Mouse (Mus musculus): ENCODE measurements around the gene Pmepa1. TPM values are rescaled to one million over a fixed set of nuclear protein-coding genes. Genes with fewer than 3 reads are reported as not detected.

Gene Pmepa1
- total and polyA plus RNA-seq, 2 experiments from 2014 or later, result 4.3 to 12.9 TPM

DNA sequence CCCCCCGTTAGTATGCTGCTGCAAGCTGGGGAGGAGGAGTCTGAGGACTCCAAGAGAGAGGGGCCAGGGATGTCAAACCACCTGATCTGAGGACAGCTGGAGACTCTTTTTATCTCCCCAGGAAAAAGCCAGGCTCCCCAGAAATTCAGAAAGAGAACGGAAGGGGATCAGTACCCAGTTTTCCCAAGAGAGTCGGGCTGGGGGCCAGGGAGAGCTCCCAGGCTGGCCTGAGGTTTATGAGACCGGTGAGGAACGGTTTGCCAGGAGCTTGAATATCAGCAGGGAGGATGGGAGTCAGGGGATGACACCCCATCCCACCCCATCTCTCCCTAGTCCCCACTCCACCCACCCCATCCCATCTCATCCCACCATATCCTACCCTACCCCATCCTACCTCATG, 94.8 kb downstream of the Pmepa1 start:
- WGBS, result 46% methylated on average over 5 of the region's 5 CpGs
- Histone ChIP-seq H3K27me3 (ENCODE audit: control insufficient read depth, insufficient read depth, low read length) (peaks cover 9% of the 10 kb centered on the region), H3K4me1 (ENCODE audit: control insufficient read depth, insufficient read depth) (no peaks in the 10 kb centered on the region), H3K4me3 (ENCODE audit: low read depth, low read length) (no peak overlapping the region), H3K9me3 (replicated peaks; ENCODE audit: control insufficient read depth, low read length) (no peaks in the 10 kb centered on the region), H3K4me2 (ENCODE audit: low read depth, low read length) (no peak overlapping the region), H3K36me3 (replicated peaks; ENCODE audit: control insufficient read depth, insufficient read depth, low read length) (no peaks in the 10 kb centered on the region), H3K27ac (ENCODE audit: low read depth) (no peak overlapping the region), H3K9ac (replicated peaks; ENCODE audit: low read depth, low read length) (no peak overlapping the region)
- no peak for DNase-seq (ENCODE audit: low spot score)
- TF ChIP-seq EP300 (IDR thresholded peaks at IDR 0.05; ENCODE audit: low read depth), result no peak
- no peak for TF ChIP-seq CTCF (IDR thresholded peaks at IDR 0.05; ENCODE audit: low read depth)
- no peak for ATAC-seq (ENCODE audit: insufficient read depth, low read depth)

DNA sequence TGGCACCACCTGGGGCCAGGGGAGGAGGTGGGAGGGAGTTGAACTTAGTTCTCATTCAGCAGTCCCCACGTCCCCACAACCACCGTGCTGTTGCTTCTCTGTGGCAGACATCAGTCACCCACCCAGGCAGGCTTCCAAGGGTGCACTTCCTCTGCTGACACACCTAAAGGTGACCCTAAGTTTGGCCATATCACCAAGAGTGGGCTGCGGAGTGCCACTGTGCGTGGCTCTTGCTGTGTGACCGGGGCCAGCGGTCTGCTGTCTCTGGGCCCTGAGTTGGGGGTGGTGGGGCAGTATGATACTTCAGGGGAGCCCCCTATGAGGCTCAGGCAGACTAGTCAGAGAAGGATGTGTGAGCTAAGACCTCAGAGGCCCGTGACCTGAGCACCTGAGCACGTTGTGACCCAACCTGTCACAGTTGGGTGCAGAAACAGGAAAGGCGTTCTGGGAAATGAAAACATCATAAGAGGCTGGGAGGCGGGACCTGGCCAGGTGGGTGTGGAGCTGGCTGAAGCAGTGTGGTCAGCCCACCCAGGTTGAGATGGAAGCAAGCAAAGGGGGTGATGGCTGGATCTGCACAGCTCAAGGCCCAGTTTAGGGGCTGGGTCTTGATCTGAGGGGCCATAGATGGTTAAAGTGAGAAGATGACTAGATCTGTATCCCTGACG, 95.5 kb downstream of the Pmepa1 start:
- no peak for TF ChIP-seq CTCF (IDR thresholded peaks at IDR 0.05; ENCODE audit: low read depth)
- no peak for TF ChIP-seq EP300 (IDR thresholded peaks at IDR 0.05; ENCODE audit: low read depth)
- H3K4me3 ChIP-seq (ENCODE audit: low read depth, low read length), result no peak overlapping the region
- H3K36me3 ChIP-seq (replicated peaks; ENCODE audit: control insufficient read depth, insufficient read depth, low read length), result no peaks in the 10 kb centered on the region
- H3K4me1 ChIP-seq (ENCODE audit: control insufficient read depth, insufficient read depth), result no peaks in the 10 kb centered on the region
- DNase-seq (ENCODE audit: low spot score) (no peak), ATAC-seq (ENCODE audit: insufficient read depth, low read depth) (no peak)
- peaks cover 9% of the 10 kb centered on the region for H3K27me3 ChIP-seq (ENCODE audit: control insufficient read depth, insufficient read depth, low read length)
- no peak overlapping the region for H3K4me2 ChIP-seq (ENCODE audit: low read depth, low read length)
- WGBS, result 81% methylated on average over 11 of the region's 11 CpGs
- 0 out of 2 replicates have a peak, but pooled peaks cover 1% of the 10 kb centered on the region for H3K9me3 ChIP-seq (replicated peaks; ENCODE audit: control insufficient read depth, low read length)
- no peak overlapping the region for H3K9ac ChIP-seq (replicated peaks; ENCODE audit: low read depth, low read length)
- no peak overlapping the region for H3K27ac ChIP-seq (ENCODE audit: low read depth)

DNA sequence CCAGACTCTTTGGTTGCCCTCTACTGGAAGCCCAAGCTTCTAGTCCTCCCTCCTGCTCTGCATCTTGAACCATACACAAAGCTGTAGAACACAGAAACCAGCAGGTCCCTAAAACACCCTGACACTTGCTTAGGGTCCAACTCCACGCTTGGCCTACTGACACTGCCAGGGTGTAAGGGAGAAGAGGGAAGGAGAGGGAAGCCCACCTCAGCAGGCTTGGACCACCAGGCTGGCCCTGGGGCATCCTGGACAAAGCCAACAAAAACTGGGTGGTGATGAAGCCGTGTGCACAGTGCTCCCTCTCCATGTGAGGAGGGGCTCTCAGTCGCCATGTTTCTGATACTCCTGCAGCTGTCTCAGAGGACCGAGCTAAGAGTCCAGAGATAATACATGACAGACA, 96.3 kb downstream of the Pmepa1 start:
- TF ChIP-seq EP300 (IDR thresholded peaks at IDR 0.05; ENCODE audit: low read depth), result no peak
- TF ChIP-seq CTCF (IDR thresholded peaks at IDR 0.05; ENCODE audit: low read depth), result no peak
- Histone ChIP-seq H3K36me3 (replicated peaks; ENCODE audit: control insufficient read depth, insufficient read depth, low read length) (no peaks in the 10 kb centered on the region), H3K4me1 (ENCODE audit: control insufficient read depth, insufficient read depth) (no peaks in the 10 kb centered on the region), H3K27ac (ENCODE audit: low read depth) (no peak overlapping the region), H3K4me2 (ENCODE audit: low read depth, low read length) (no peak overlapping the region), H3K9ac (replicated peaks; ENCODE audit: low read depth, low read length) (no peak overlapping the region), H3K4me3 (ENCODE audit: low read depth, low read length) (no peak overlapping the region), H3K9me3 (replicated peaks; ENCODE audit: control insufficient read depth, low read length) (0 out of 2 replicates have a peak, but pooled peaks cover 3% of the 10 kb centered on the region), H3K27me3 (ENCODE audit: control insufficient read depth, insufficient read depth, low read length) (peaks cover 9% of the 10 kb centered on the region)
- no peak for DNase-seq (ENCODE audit: low spot score)
- ATAC-seq (ENCODE audit: insufficient read depth, low read depth), result no peak
- 66% methylated on average over 4 of the region's 4 CpGs for WGBS

DNA sequence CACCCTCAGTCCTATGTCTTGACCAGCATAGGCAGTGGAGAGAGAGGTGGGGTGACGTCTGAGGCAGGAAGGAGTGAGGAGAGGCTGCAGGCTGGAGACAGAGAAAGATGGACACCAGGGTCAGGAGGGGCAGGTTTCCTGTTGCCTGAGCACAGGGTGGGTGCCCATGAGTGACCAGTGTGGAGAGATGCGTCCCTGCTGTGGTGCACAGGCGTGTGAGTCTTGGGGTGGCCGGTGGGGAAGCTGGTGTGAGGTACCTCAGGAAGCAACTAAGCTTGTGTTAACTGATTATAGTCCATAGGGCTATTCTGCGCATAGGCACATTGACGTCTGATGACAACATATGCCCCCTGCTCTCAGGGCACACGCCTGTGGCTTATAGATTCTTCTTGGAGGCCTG, 97.3 kb downstream of the Pmepa1 start:
- whole genome bisulfite sequencing, result 76% methylated on average over 7 of the region's 7 CpGs
- H3K27me3 ChIP-seq (ENCODE audit: control insufficient read depth, insufficient read depth, low read length), result no peaks in the 10 kb centered on the region

DNA sequence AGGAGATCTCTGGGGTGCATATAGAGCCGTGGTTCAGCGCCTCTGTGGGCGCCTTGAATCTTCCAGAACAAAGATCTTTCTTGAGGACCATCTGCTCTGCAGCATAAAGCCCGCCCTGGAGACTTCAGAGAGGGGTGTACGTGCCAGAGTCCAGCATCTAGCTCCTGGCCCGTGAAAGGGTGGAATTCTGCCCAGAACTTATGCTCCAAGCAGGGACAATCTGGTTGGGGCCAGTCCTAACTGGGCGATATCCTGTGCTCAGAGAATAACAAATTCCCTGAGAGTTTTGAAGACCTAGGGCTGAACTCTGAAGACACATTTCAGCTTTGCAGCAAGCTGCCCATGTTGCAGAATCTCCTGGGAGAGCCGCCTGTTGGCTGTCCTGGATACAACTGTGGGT, 98.4 kb downstream of the Pmepa1 start:
- peak overlapping the region; percentile 35 for H3K27ac ChIP-seq (ENCODE audit: low read depth)
- no peak for TF ChIP-seq EP300 (IDR thresholded peaks at IDR 0.05; ENCODE audit: low read depth)
- TF ChIP-seq CTCF (IDR thresholded peaks at IDR 0.05; ENCODE audit: low read depth), result no peak
- H3K4me1 ChIP-seq (ENCODE audit: control insufficient read depth, insufficient read depth), result peaks cover 9% of the 10 kb centered on the region; the same call in 1 of the 2 replicates
- ATAC-seq (ENCODE audit: insufficient read depth, low read depth) (no peak), DNase-seq (ENCODE audit: low spot score) (no peak)
- 68% methylated on average over 8 of the region's 8 CpGs for whole genome bisulfite sequencing
- no peak overlapping the region for H3K4me3 ChIP-seq (ENCODE audit: low read depth, low read length)
- no peaks in the 10 kb centered on the region for H3K36me3 ChIP-seq (replicated peaks; ENCODE audit: control insufficient read depth, insufficient read depth, low read length)
- H3K9ac ChIP-seq (replicated peaks; ENCODE audit: low read depth, low read length), result no peak overlapping the region
- H3K27me3 ChIP-seq (ENCODE audit: control insufficient read depth, insufficient read depth, low read length), result no peaks in the 10 kb centered on the region
- H3K4me2 ChIP-seq (ENCODE audit: low read depth, low read length), result no peak overlapping the region
- 0 out of 2 replicates have a peak, but pooled peaks cover 3% of the 10 kb centered on the region for H3K9me3 ChIP-seq (replicated peaks; ENCODE audit: control insufficient read depth, low read length)

More for the DNA sequence above, 97.3 kb downstream of the Pmepa1 start:
- H3K4me1 ChIP-seq (ENCODE audit: control insufficient read depth, insufficient read depth), result 0 out of 2 replicates have a peak, but pooled peaks cover 3% of the 10 kb centered on the region
- H3K36me3 ChIP-seq (replicated peaks; ENCODE audit: control insufficient read depth, insufficient read depth, low read length), result no peaks in the 10 kb centered on the region
- no peak overlapping the region for H3K4me2 ChIP-seq (ENCODE audit: low read depth, low read length)
- H3K4me3 ChIP-seq (ENCODE audit: low read depth, low read length), result no peak overlapping the region
- DNase-seq (ENCODE audit: low spot score), result no peak
- no peak for ATAC-seq (ENCODE audit: insufficient read depth, low read depth)
- no peak for TF ChIP-seq EP300 (IDR thresholded peaks at IDR 0.05; ENCODE audit: low read depth)
- no peak for TF ChIP-seq CTCF (IDR thresholded peaks at IDR 0.05; ENCODE audit: low read depth)
- H3K27ac ChIP-seq (ENCODE audit: low read depth), result no peak overlapping the region
- H3K9ac ChIP-seq (replicated peaks; ENCODE audit: low read depth, low read length), result no peak overlapping the region
- 0 out of 2 replicates have a peak, but pooled peaks cover 3% of the 10 kb centered on the region for H3K9me3 ChIP-seq (replicated peaks; ENCODE audit: control insufficient read depth, low read length)
